Mouse (Mus musculus): ENCODE data around the gene Lenep. TPM values are rescaled to one million over a fixed set of nuclear protein-coding genes. Genes with fewer than 3 reads are reported as not detected.
A peak's percentile ranks its signal among the peaks of the same experiment; 100 is the strongest.

Lenep gene
- polyA plus RNA-seq, 1 experiment, result not detected

DNA sequence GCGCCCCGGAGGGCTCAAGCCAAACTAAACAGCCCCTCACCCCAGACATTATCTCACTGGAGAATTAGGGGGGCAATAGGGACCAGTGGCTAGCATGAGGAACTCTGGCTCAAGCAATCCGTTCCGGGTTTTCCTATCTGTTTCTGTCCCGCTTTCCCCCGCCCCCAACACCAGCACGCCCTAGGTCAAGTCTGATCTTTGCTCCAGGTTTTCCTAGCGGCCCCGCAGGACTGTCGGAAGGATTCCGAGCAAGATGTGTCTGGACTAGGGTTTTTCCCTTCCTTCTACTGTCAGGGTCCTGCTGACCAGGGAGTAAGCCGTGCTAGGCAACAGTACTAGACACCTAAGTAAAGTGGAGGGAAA is 7.7 kb downstream of the Lenep start:
- TF ChIP-seq POLR2A (IDR thresholded peaks at IDR 0.05; ENCODE audit: low read depth, low read length) (peak; percentile 85), CTCF (IDR thresholded peaks at IDR 0.05; ENCODE audit: borderline replicate concordance, insufficient read depth, low read length) (no peak)
- Histone ChIP-seq H3K4me3 (ENCODE audit: insufficient read depth, low read length) (peak overlapping the region; percentile 70), H3K27ac (ENCODE audit: insufficient read depth, low read length) (peak overlapping the region; percentile 98), H3K4me1 (ENCODE audit: control insufficient read depth, insufficient read depth, low read length) (no peaks in the 10 kb centered on the region; the same call in 1 of the 2 replicates)

DNA sequence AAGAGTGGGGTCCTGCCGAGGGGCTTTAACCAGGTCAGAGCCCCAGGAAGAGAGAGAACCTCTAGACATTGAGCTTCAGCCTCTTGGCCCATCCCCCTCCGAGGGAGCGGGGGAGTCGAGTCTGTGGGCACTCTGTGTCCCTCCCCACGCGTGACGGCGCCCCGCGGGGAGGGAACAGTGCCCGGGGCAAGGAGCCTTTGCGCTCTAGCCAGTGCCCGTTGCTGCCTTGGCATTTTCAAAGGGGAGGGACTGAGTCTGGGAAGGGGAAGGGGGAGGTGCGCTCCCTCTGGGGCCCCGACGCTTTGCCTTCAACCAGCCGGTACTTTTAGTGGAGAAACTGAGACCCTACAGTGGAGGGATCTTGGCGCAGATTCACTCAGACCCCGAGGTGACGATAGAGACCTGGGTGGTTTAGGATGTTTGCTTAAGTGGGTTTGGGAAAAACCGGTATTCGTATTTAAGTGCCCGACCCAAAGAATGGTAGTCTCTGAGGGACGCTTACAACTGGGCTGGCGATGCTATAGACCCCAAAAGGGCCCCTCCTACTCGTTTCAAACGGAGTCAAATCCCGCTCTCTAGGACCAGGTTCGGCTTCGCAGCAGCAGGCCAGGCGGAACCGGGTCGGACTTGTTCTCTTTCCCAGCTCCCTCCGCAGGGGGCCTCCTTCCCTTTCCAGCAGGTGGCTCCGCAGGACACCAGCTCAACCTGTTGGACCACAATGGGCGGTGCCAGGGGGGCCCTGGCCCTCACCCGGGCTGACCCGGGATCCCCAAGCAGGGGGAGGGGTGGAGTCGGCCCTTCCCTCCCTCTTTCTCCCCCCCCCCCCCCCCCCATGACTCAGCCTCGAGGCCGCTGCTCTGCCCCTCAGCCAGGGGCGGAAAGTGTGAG is 8.3 kb downstream of the Lenep start, which contains the start of gene Zbtb7b:
Gene Zbtb7b, minus strand, starts transcription at position 771 of the 888 bp plus-strand sequence.
- Histone ChIP-seq H3K4me1 (ENCODE audit: control insufficient read depth, insufficient read depth, low read length) (no peaks in the 10 kb centered on the region), H3K4me3 (ENCODE audit: insufficient read depth, low read length) (peak within 1 kb of the TSS; percentile 70), H3K27ac (ENCODE audit: insufficient read depth, low read length) (peak within 1 kb of the TSS; percentile 98)
- TF ChIP-seq CTCF (IDR thresholded peaks at IDR 0.05; ENCODE audit: borderline replicate concordance, insufficient read depth, low read length), result peak; percentile 1; the same call in 1 of the 2 replicates
- TF ChIP-seq POLR2A (IDR thresholded peaks at IDR 0.05; ENCODE audit: low read depth, low read length), result peak; percentile 73

DNA sequence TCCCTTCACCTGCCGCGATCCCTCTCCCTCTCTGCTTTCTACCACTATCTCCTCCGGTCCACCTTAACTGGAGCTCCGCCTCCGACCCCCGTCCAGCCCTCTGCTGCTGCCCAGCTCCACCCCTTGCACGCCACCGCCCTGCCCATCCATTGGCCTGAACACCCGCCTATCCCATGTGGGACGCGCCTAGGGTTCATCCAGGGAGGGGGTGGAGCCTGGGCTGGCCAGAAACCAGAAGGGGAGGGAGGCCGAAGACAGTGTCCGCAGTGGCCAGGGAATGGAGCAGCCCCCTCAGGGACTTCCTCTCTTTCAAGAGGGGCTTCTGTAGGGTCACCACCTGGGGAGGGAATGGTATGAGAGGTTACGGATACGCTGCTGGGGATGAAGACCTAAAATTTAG is 9.0 kb downstream of the Lenep start:
- H3K27ac ChIP-seq (ENCODE audit: insufficient read depth, low read length), result peak overlapping the region; percentile 98
- peak overlapping the region; percentile 65 for H3K4me3 ChIP-seq (ENCODE audit: insufficient read depth, low read length)
- H3K4me1 ChIP-seq (ENCODE audit: control insufficient read depth, insufficient read depth, low read length), result no peaks in the 10 kb centered on the region
- no peak for TF ChIP-seq CTCF (IDR thresholded peaks at IDR 0.05; ENCODE audit: borderline replicate concordance, insufficient read depth, low read length)
- TF ChIP-seq POLR2A (IDR thresholded peaks at IDR 0.05; ENCODE audit: low read depth, low read length), result no peak

DNA sequence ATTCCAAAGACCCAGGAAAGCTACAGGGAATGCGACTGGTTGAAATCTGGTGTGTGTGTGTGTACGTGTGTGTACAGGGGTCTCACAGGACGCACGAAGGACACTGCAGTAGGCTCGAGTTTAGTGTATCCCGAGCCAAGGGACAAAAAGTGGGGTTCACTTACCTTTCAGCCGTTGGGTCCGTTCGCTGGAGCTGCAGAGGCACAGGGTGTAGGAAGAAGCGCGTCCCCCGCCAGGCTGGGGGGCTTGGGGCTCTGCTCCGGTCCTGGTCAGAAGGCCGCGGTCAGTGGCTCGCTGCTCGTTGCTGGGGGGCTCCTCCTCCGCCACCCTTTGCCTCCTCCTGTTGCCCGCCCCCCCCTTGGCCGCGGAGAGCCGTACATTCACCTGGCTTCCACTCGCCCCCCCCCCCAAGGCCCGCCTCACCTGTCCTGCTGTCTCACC is 9.7 kb downstream of the Lenep start:
- TF ChIP-seq CTCF (IDR thresholded peaks at IDR 0.05; ENCODE audit: borderline replicate concordance, insufficient read depth, low read length) (no peak), POLR2A (IDR thresholded peaks at IDR 0.05; ENCODE audit: low read depth, low read length) (0 out of 2 replicates have a peak, but pooled peaks have one; percentile 31)
- Histone ChIP-seq H3K4me3 (ENCODE audit: insufficient read depth, low read length) (peak overlapping the region; percentile 79), H3K27ac (ENCODE audit: insufficient read depth, low read length) (peak overlapping the region; percentile 80), H3K4me1 (ENCODE audit: control insufficient read depth, insufficient read depth, low read length) (no peaks in the 10 kb centered on the region)

DNA sequence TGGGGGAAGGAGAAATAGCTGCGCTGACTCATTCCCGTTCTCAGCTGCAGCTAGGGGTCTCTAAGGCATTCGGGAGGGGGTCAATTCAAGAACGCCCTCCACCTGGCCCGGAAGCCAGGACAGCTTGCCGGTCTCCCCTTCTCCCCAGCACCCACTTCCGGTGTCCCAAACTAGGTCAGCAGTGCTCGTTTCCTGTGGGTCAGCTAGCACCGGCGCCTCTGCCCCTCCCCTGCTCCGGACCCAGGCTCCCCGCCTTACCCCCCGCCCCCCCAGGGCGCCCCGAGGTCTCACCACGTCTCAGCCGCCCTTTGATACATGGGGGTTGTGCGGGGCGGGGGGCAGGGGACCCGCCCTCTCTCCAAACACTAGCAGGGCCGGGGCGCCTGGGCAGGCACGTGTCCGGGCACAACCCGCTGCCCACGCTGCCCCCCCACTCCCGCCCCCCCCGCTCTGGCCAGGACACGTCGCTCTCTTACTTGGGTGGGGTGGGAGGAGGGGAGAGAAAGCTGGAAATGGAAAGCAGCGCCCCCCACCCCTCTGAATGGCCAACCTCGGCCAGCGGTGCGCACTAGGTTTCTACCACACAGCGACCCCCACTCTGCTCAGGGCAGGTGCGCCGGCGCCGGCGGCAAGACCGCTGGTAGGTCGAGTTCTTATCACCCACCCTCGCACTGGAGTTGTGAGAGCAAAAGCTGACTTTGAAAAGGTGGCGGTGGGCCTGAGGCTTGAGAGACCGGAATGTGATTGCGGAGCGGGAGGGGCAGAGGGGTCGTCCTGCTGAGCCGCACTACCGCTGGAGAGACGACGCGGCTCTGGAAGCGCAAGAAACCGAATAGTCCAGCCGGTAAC is 10.7 kb downstream of the Lenep start:
- H3K4me1 ChIP-seq (ENCODE audit: control insufficient read depth, insufficient read depth, low read length), result no peaks in the 10 kb centered on the region

DNA sequence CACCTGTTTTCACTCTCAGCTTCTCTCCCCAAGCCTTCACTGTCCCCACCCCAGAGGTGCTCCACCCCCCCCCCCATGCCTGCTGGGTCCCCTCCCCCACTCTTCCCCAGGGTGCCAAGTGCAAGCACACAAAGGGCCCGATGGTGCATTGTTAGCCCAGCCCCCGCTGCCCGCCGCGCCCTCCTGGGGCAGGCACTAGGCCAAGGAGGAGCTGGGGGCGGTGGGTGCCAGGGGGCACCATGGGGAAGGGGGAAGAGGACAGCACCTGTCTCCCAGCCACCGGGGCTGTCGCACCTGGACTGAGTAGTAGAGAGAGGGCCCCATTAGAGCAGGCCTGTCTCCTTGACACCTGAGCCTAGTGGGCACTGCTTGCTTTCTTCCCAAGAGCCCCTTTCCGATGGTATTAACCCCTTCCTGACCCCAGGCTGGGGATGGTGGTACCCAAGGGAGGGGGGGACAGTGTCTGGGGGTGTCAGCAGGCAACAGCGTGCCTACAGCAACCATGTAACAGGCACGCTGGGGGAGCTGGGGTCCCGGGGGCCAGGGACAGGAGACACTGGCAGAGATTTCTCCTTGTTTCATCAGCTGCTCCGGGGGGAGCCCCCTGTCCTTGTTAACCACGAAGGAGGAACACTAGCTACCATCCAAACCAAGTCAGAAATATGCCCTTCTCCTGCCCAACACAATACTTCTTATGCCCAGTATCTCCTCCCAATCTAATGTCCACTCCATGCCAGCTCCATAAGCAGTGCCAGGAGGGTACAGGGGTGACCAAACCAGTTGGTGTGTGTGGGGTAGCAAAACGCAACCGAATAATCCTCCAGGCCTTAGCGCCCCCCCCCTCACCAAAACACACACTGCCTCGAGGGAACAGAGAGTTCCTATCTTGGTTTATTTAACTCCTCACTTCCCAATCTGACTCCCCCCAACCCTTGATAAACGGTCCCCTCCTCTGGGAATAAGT is 11.6 kb downstream of the Lenep start:
- Histone ChIP-seq H3K4me1 (ENCODE audit: control insufficient read depth, insufficient read depth, low read length) (no peaks in the 10 kb centered on the region), H3K4me3 (ENCODE audit: insufficient read depth, low read length) (peak overlapping the region; percentile 79), H3K27ac (ENCODE audit: insufficient read depth, low read length) (peak overlapping the region; percentile 95)
- TF ChIP-seq POLR2A (IDR thresholded peaks at IDR 0.05; ENCODE audit: low read depth, low read length) (peak; percentile 9), CTCF (IDR thresholded peaks at IDR 0.05; ENCODE audit: borderline replicate concordance, insufficient read depth, low read length) (no peak)

More for the DNA sequence above, 10.7 kb downstream of the Lenep start:
- TF ChIP-seq POLR2A (IDR thresholded peaks at IDR 0.05; ENCODE audit: low read depth, low read length) (peak; percentile 71), CTCF (IDR thresholded peaks at IDR 0.05; ENCODE audit: borderline replicate concordance, insufficient read depth, low read length) (no peak)
- H3K27ac ChIP-seq (ENCODE audit: insufficient read depth, low read length), result peak overlapping the region; percentile 95
- H3K4me3 ChIP-seq (ENCODE audit: insufficient read depth, low read length), result peak overlapping the region; percentile 79

DNA sequence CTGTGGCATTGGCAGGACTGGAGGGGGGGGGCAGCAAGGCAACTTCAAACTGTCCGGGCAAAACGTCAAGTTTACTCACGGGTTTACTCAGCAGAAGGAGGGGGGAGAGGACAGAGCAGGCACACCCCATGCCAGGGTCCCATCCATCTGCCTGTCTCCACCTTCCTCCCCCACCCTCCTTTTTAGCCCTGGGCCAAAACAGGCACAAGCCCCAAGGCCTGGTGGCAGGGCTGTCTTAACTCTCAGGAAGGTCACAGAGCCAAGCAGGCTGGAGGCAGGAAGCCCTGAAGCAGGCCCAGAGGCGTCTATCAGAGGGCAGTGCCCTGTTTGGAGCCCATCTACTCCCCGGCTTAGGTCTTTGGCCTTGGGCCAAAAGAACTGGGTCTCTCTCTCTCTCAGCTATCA is 12.5 kb downstream of the Lenep start:
- TF ChIP-seq POLR2A (IDR thresholded peaks at IDR 0.05; ENCODE audit: low read depth, low read length) (no peak), CTCF (IDR thresholded peaks at IDR 0.05; ENCODE audit: borderline replicate concordance, insufficient read depth, low read length) (no peak)
- Histone ChIP-seq H3K4me3 (ENCODE audit: insufficient read depth, low read length) (no peak overlapping the region), H3K4me1 (ENCODE audit: control insufficient read depth, insufficient read depth, low read length) (no peaks in the 10 kb centered on the region), H3K27ac (ENCODE audit: insufficient read depth, low read length) (peak overlapping the region; percentile 6; the same call in 1 of the 2 replicates)

DNA sequence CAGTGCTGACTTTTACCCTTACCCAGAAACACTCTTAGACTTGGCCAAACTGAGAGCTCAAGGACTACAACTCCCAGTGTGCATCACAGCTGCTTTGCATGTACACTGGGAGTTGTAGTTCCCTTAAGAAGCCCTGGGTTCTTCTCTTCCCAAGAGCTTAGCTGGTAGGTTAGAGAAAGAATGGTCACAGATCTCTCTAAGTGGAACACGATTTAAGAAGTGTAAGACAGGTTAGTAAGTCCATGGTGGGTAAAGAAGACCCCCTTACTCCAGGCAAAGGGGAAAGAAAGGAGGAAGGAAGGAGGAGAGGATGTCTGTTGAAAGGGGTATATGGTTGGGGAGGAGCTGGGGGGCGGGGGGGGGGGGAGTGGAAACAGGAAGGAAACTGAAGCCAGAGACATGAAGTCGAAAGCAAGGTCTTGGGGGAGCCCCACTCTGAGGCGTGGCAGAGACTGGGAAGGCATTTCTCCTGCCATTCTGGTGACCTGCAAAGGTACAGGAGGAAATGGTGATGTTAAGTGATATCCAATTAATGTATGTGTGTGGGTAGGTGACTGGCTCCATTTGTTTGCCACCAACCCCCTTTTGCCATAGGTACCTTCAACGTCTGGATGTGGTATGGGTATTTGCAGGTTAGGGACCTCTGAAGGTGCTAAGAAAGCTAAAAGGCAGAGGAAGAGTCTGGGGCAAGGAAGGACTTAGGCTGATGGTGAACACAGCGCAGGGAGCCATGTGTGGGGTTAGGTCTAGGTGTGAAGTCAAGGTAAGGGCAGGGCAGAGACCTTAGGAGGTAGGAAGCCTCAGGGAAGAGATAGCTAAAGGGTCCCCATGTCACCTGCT is 13.5 kb downstream of the Lenep start:
- no peak overlapping the region for H3K27ac ChIP-seq (ENCODE audit: insufficient read depth, low read length)

More for the DNA sequence above, 13.5 kb downstream of the Lenep start:
- no peaks in the 10 kb centered on the region for H3K4me1 ChIP-seq (ENCODE audit: control insufficient read depth, insufficient read depth, low read length)
- TF ChIP-seq CTCF (IDR thresholded peaks at IDR 0.05; ENCODE audit: borderline replicate concordance, insufficient read depth, low read length) (no peak), POLR2A (IDR thresholded peaks at IDR 0.05; ENCODE audit: low read depth, low read length) (no peak)
- no peak overlapping the region for H3K4me3 ChIP-seq (ENCODE audit: insufficient read depth, low read length)
